ENCODE assay signal across 8 mouse cellular contexts in genomic region chr4:155760613-155761355, GRCm38 (mm10). TPM values are rescaled to one million over a fixed set of nuclear protein-coding genes. Genes with fewer than 3 reads are reported as not detected.
DNase-seq lines count a peak whose midpoint lies in the region; ATAC-seq lines count a peak whose summit lies in the region.

Gene Atad3a, minus strand, starts transcription at chr4:155761093.

- DNase-seq in adipocyte (ENCODE audit: low spot score), result peak; percentile 97
- DNase-seq in embryo, embryonic 10 days (ENCODE audit: low spot score), result peak; percentile 98
- DNase-seq in gastrocnemius, postnatal 10 days, result peak; percentile 98
- DNase-seq in induced T-regulatory cell, adult 2 months (ENCODE audit: low read depth), result peak; percentile 96
- peak; percentile 89 to 97 for DNase-seq in left cerebral cortex, adult 9 months (ENCODE audit: low spot score in 2 of 2)
- DNase-seq in right cerebral cortex, postnatal 14 days, result peak; percentile 98
- DNase-seq in urinary bladder, postnatal 36 days (ENCODE audit: low spot score in 2 of 2), result peak; percentile 94 to 97

- peak; percentile 95 for ATAC-seq in megakaryocyte progenitor cell, adult 5-6 weeks (replicated peaks; ENCODE audit: poor library complexity)

RNA-seq across cellular contexts. Expression of gene Atad3a, which starts in this region (rescaled TPM):
- 10 to 100 TPM; 30.4 to 39.3 TPM for total RNA-seq in gastrocnemius, postnatal 10 days (2021)
- total RNA-seq in megakaryocyte progenitor cell, adult 5-6 weeks (2015), result 57.0 and 58.9 TPM in 2 replicates
- total RNA-seq in megakaryocyte progenitor cell, adult 5-6 weeks (2017), result 69.8 and 90.6 TPM in 2 replicates

Comparison
In these comparisons a context has a peak if more than half of its experiments do, and no peak if none do; other contexts are left out.
1. Peak in every context shown above with its lines: DNase-seq and ATAC-seq.